Mouse (Mus musculus): ENCODE results near the gene Lrg1. TPM values are rescaled to one million over a fixed set of nuclear protein-coding genes. Genes with fewer than 3 reads are reported as not detected.
"Not testable (repeated sequence)": the region's sequence is repeated elsewhere in the genome, so short reads cannot be mapped to it uniquely, and the experiment has no call there.

Gene Lrg1
- polyA plus RNA-seq, 1 experiment, result 3.7 TPM

- H3K36me3 ChIP-seq (ENCODE audit: control insufficient read depth, insufficient read depth, low read length), result no peaks in the 10 kb centered on the region
- H3K4me1 ChIP-seq (ENCODE audit: control insufficient read depth, insufficient read depth, low read length), result peaks cover 6% of the 10 kb centered on the region
- peak overlapping the region; percentile 81 for H3K27ac ChIP-seq (ENCODE audit: control insufficient read depth, insufficient read depth, low read depth, low read length)
- TF ChIP-seq CTCF (IDR thresholded peaks at IDR 0.05; ENCODE audit: control insufficient read depth, insufficient read depth, insufficient replicate concordance, low read depth, low read length) (no peak), POLR2A (IDR thresholded peaks at IDR 0.05; ENCODE audit: control insufficient read depth, low read depth, low read length) (no peak)
- H3K4me3 ChIP-seq (ENCODE audit: control insufficient read depth, low read depth, low read length), result no peak overlapping the region
- no peaks in the 10 kb centered on the region for H3K27me3 ChIP-seq (ENCODE audit: control insufficient read depth, insufficient read depth, low read length)
Measured at GRCm38 (mm10) chr17:56108334-56109044, 13.3 kb downstream of the Lrg1 start.

GRCm38 (mm10) chr17:56107736-56108135 lies 14.1 kb downstream of the Lrg1 start:
- H3K27ac ChIP-seq (ENCODE audit: control insufficient read depth, insufficient read depth, low read depth, low read length), result no peak overlapping the region
- H3K4me3 ChIP-seq (ENCODE audit: control insufficient read depth, low read depth, low read length), result no peak overlapping the region
- no peaks in the 10 kb centered on the region; the same call in 1 of the 2 replicates for H3K36me3 ChIP-seq (ENCODE audit: control insufficient read depth, insufficient read depth, low read length)
- H3K27me3 ChIP-seq (ENCODE audit: control insufficient read depth, insufficient read depth, low read length), result no peaks in the 10 kb centered on the region
- H3K4me1 ChIP-seq (ENCODE audit: control insufficient read depth, insufficient read depth, low read length), result peaks cover 6% of the 10 kb centered on the region
- TF ChIP-seq POLR2A (IDR thresholded peaks at IDR 0.05; ENCODE audit: control insufficient read depth, low read depth, low read length) (no peak), CTCF (IDR thresholded peaks at IDR 0.05; ENCODE audit: control insufficient read depth, insufficient read depth, insufficient replicate concordance, low read depth, low read length) (no peak)

- peaks cover 6% of the 10 kb centered on the region for H3K4me1 ChIP-seq (ENCODE audit: control insufficient read depth, insufficient read depth, low read length)
- H3K4me3 ChIP-seq (ENCODE audit: control insufficient read depth, low read depth, low read length), result no peak overlapping the region
- no peaks in the 10 kb centered on the region; the same call in 1 of the 2 replicates for H3K36me3 ChIP-seq (ENCODE audit: control insufficient read depth, insufficient read depth, low read length)
- H3K27ac ChIP-seq (ENCODE audit: control insufficient read depth, insufficient read depth, low read depth, low read length), result no peak overlapping the region
- no peaks in the 10 kb centered on the region for H3K27me3 ChIP-seq (ENCODE audit: control insufficient read depth, insufficient read depth, low read length)
- no peak for TF ChIP-seq CTCF (IDR thresholded peaks at IDR 0.05; ENCODE audit: control insufficient read depth, insufficient read depth, insufficient replicate concordance, low read depth, low read length)
- TF ChIP-seq POLR2A (IDR thresholded peaks at IDR 0.05; ENCODE audit: control insufficient read depth, low read depth, low read length), result no peak
Measured at GRCm38 (mm10) chr17:56106981-56107380, 14.8 kb downstream of the Lrg1 start.

- not testable (repeated sequence) for H3K4me3 ChIP-seq (ENCODE audit: control insufficient read depth, low read depth, low read length); H3K27me3 ChIP-seq (ENCODE audit: control insufficient read depth, insufficient read depth, low read length); H3K27ac ChIP-seq (ENCODE audit: control insufficient read depth, insufficient read depth, low read depth, low read length); H3K4me1 ChIP-seq (ENCODE audit: control insufficient read depth, insufficient read depth, low read length); H3K36me3 ChIP-seq (ENCODE audit: control insufficient read depth, insufficient read depth, low read length)
Measured at GRCm38 (mm10) chr17:56106436-56106835, 15.4 kb downstream of the Lrg1 start.

GRCm38 (mm10) chr17:56104821-56105220 lies 17.0 kb downstream of the Lrg1 start:
- not testable (repeated sequence) for H3K27ac ChIP-seq (ENCODE audit: control insufficient read depth, insufficient read depth, low read depth, low read length); H3K36me3 ChIP-seq (ENCODE audit: control insufficient read depth, insufficient read depth, low read length); H3K4me3 ChIP-seq (ENCODE audit: control insufficient read depth, low read depth, low read length); H3K27me3 ChIP-seq (ENCODE audit: control insufficient read depth, insufficient read depth, low read length); H3K4me1 ChIP-seq (ENCODE audit: control insufficient read depth, insufficient read depth, low read length)

GRCm38 (mm10) chr17:56103465-56104285 lies 18.1 kb downstream of the Lrg1 start:
- Histone ChIP-seq H3K27me3 (ENCODE audit: control insufficient read depth, insufficient read depth, low read length) (no peaks in the 10 kb centered on the region), H3K27ac (ENCODE audit: control insufficient read depth, insufficient read depth, low read depth, low read length) (no peak overlapping the region), H3K36me3 (ENCODE audit: control insufficient read depth, insufficient read depth, low read length) (peaks cover 2% of the 10 kb centered on the region), H3K4me3 (ENCODE audit: control insufficient read depth, low read depth, low read length) (no peak overlapping the region), H3K4me1 (ENCODE audit: control insufficient read depth, insufficient read depth, low read length) (no peaks in the 10 kb centered on the region)
- TF ChIP-seq CTCF (IDR thresholded peaks at IDR 0.05; ENCODE audit: control insufficient read depth, insufficient read depth, insufficient replicate concordance, low read depth, low read length) (no peak), POLR2A (IDR thresholded peaks at IDR 0.05; ENCODE audit: control insufficient read depth, low read depth, low read length) (no peak)

GRCm38 (mm10) chr17:56102927-56103326 lies 18.9 kb downstream of the Lrg1 start:
- TF ChIP-seq CTCF (IDR thresholded peaks at IDR 0.05; ENCODE audit: control insufficient read depth, insufficient read depth, insufficient replicate concordance, low read depth, low read length), result no peak
- no peak for TF ChIP-seq POLR2A (IDR thresholded peaks at IDR 0.05; ENCODE audit: control insufficient read depth, low read depth, low read length)
- peaks cover 2% of the 10 kb centered on the region for H3K36me3 ChIP-seq (ENCODE audit: control insufficient read depth, insufficient read depth, low read length)
- H3K4me1 ChIP-seq (ENCODE audit: control insufficient read depth, insufficient read depth, low read length), result no peaks in the 10 kb centered on the region
- no peaks in the 10 kb centered on the region for H3K27me3 ChIP-seq (ENCODE audit: control insufficient read depth, insufficient read depth, low read length)
- no peak overlapping the region for H3K27ac ChIP-seq (ENCODE audit: control insufficient read depth, insufficient read depth, low read depth, low read length)
- no peak overlapping the region for H3K4me3 ChIP-seq (ENCODE audit: control insufficient read depth, low read depth, low read length)

Measured in testis, adult 2 months (tissue).